Mouse (Mus musculus) cerebral cortex, adult 2 months (tissue): ENCODE measurements around the gene Gm42417.

Experiments
- WGBS: fragments of 180-500 bp; shearing (Covaris S2); methylation state at CpG from one replicate; pipeline ENCODE4 v1.1.7; 2018; 5-methylcytosine and 5-hydroxymethylcytosine counted together

Gene Gm42417

GRCm38 (mm10) chr1:36522210-36522609 lies 17.0 kb downstream of the Gm42417 start:
- 84% methylated on average over 7 of the region's 7 CpGs for WGBS

GRCm38 (mm10) chr1:36519626-36520025 lies 19.6 kb downstream of the Gm42417 start:
- WGBS = 85% methylated on average over 11 of the region's 11 CpGs

- WGBS = 56% methylated on average over 3 of the region's 3 CpGs
Measured at GRCm38 (mm10) chr1:36518259-36518658, 21.0 kb downstream of the Gm42417 start.

- 33% methylated on average over 2 of the region's 2 CpGs for WGBS
Measured at GRCm38 (mm10) chr1:36513718-36514117, 25.5 kb downstream of the Gm42417 start.

GRCm38 (mm10) chr1:36513310-36513709 lies 25.9 kb downstream of the Gm42417 start:
- 3% methylated on average over 1 of the region's 1 CpGs for WGBS

GRCm38 (mm10) chr1:36512966-36513280 lies 26.3 kb downstream of the Gm42417 start:
- 3% methylated on average over 16 of the region's 16 CpGs for WGBS

- WGBS = 6% methylated on average over 126 of the region's 126 CpGs
Measured at GRCm38 (mm10) chr1:36512089-36512965, 26.9 kb downstream of the Gm42417 start.

GRCm38 (mm10) chr1:36511289-36512021 lies 27.8 kb downstream of the Gm42417 start, which contains the start of gene Cnnm3:
Gene Cnnm3 (plus strand): TSS chr1:36511867.
- 1% methylated on average over 49 of the region's 51 CpGs for WGBS

GRCm38 (mm10) chr1:36508238-36508637 lies 31.0 kb downstream of the Gm42417 start:
- 59% methylated on average over 5 of the region's 5 CpGs for WGBS

GRCm38 (mm10) chr1:36501261-36501660 lies 38.0 kb downstream of the Gm42417 start:
- 9% methylated on average over 3 of the region's 3 CpGs for WGBS

- WGBS = 88% methylated on average over 2 of the region's 2 CpGs
Measured at GRCm38 (mm10) chr1:36497312-36497711, 41.9 kb downstream of the Gm42417 start.

GRCm38 (mm10) chr1:36496719-36497118 lies 42.5 kb downstream of the Gm42417 start:
- WGBS = 50% methylated on average over 2 of the region's 2 CpGs

- WGBS = 88% methylated on average over 6 of the region's 6 CpGs
Measured at GRCm38 (mm10) chr1:36493299-36493698, 45.9 kb downstream of the Gm42417 start.

GRCm38 (mm10) chr1:36492416-36493139 lies 46.7 kb downstream of the Gm42417 start:
- WGBS = 57% methylated on average over 9 of the region's 9 CpGs

- WGBS = 77% methylated on average over 6 of the region's 6 CpGs
Measured at GRCm38 (mm10) chr1:36489661-36490060, 49.6 kb downstream of the Gm42417 start.

- 93% methylated on average over 9 of the region's 9 CpGs for WGBS
Measured at GRCm38 (mm10) chr1:36487111-36487510, 52.1 kb downstream of the Gm42417 start.

GRCm38 (mm10) chr1:36485080-36485479 lies 54.1 kb downstream of the Gm42417 start:
- WGBS = 89% methylated on average over 7 of the region's 7 CpGs

- WGBS = 69% methylated on average over 4 of the region's 4 CpGs
Measured at GRCm38 (mm10) chr1:36483825-36484224, 55.4 kb downstream of the Gm42417 start.
